Mouse (Mus musculus) midbrain, embryonic 15.5 days (tissue): ENCODE data around the gene Ccno. TPM values are rescaled to one million over a fixed set of nuclear protein-coding genes. Genes with fewer than 3 reads are reported as not detected.

Experiments
- ATAC-seq: fragments of 200-750 bp; cut with Nextera tagmentation; replicated peaks from 2 replicates; pipeline ENCODE4 v1.8.0; 2017; ENCODE audit warnings: moderate TSS enrichment
- H3K27ac ChIP-seq: fragments of 300-500 bp; sonication (generic); 2 replicates; pipeline ENCODE4 v1.5.1; 2015; ENCODE audit warnings: mild to moderate bottlenecking, inconsistent platforms
- H3K27me3 ChIP-seq: fragments of 300-500 bp; sonication (generic); replicated peaks from 2 replicates; pipeline ENCODE4 v1.6.1; 2015; ENCODE audit warnings: inconsistent platforms
- H3K36me3 ChIP-seq: fragments of 300-500 bp; sonication (generic); replicated peaks from 2 replicates; pipeline ENCODE4 v1.6.1; 2015; ENCODE audit warnings: inconsistent platforms
- H3K4me1 ChIP-seq: fragments of 300-500 bp; sonication (generic); 2 replicates; pipeline ENCODE4 v1.6.1; 2015; ENCODE audit warnings: inconsistent platforms
- H3K4me2 ChIP-seq: fragments of 300-500 bp; sonication (generic); 2 replicates; pipeline ENCODE4 v1.6.1; 2015; ENCODE audit warnings: inconsistent platforms, mild to moderate bottlenecking, moderate library complexity
- H3K4me3 ChIP-seq: fragments of 300-500 bp; sonication (generic); 2 replicates; pipeline ENCODE4 v1.5.1; 2015; ENCODE audit warnings: mild to moderate bottlenecking, inconsistent platforms
- H3K9ac ChIP-seq: fragments of 300-500 bp; sonication (generic); 2 replicates; pipeline ENCODE4 v1.6.1; 2015; ENCODE audit warnings: mild to moderate bottlenecking, inconsistent platforms
- H3K9me3 ChIP-seq: fragments of 300-500 bp; sonication (generic); 2 replicates; pipeline ENCODE4 v1.6.1; 2016; ENCODE audit warnings: inconsistent platforms
- WGBS: fragments of 180-500 bp; shearing (Covaris S2); methylation state at CpG from one replicate; pipeline ENCODE4 v1.1.7; 2015; ENCODE audit warnings: mixed read lengths; 5-methylcytosine and 5-hydroxymethylcytosine counted together
- polyA plus RNA-seq: library from polyadenylated mRNA; unstranded; fragments of >200 nt; fragmentation: Nextera tagmentation; extraction: Ambion mirVana; gene quantifications from 2 replicates; pipeline ENCODE4 v1.2.1, GENCODE M21; 2015

The Ccno gene
- polyA plus RNA-seq, result 1.6 and 2.3 TPM in 2 replicates

GRCm38 (mm10) chr13:112987532-112987943 is at the start of gene Ccno:
Ccno (plus strand) TSS chr13:112987802.
- no peaks in the 10 kb centered on the region for H3K36me3 ChIP-seq
- no peak within 1 kb of the TSS for H3K27ac ChIP-seq
- H3K4me3 ChIP-seq, result peak within 1 kb of the TSS; percentile 51
- peaks cover 41% of the 10 kb centered on the region for H3K4me1 ChIP-seq
- under 1% methylated on average over 47 of the region's 47 CpGs for WGBS
- peaks cover 58% of the 10 kb centered on the region for H3K27me3 ChIP-seq
- H3K4me2 ChIP-seq, result peak within 1 kb of the TSS; percentile 95
- ATAC-seq, result peak; percentile 95
- no peaks in the 10 kb centered on the region for H3K9me3 ChIP-seq
- H3K9ac ChIP-seq, result peak within 1 kb of the TSS; percentile 48

GRCm38 (mm10) chr13:112938130-112938529 is 49.5 kb upstream of the Ccno start:
- ATAC-seq, result no peak
- Histone ChIP-seq H3K27me3 (no peaks in the 10 kb centered on the region), H3K4me3 (no peak overlapping the region), H3K9me3 (no peaks in the 10 kb centered on the region), H3K4me2 (no peak overlapping the region), H3K27ac (no peak overlapping the region), H3K4me1 (no peaks in the 10 kb centered on the region), H3K9ac (no peak overlapping the region), H3K36me3 (peaks cover 41% of the 10 kb centered on the region; the same call in 1 of the 2 replicates)
- 96% methylated on average over 8 of the region's 8 CpGs for WGBS

GRCm38 (mm10) chr13:112941879-112942330 is 45.7 kb upstream of the Ccno start:
- Histone ChIP-seq H3K9ac (no peak overlapping the region), H3K4me3 (no peak overlapping the region), H3K36me3 (peaks cover 40% of the 10 kb centered on the region), H3K4me2 (no peak overlapping the region), H3K4me1 (no peaks in the 10 kb centered on the region), H3K9me3 (no peaks in the 10 kb centered on the region), H3K27me3 (no peaks in the 10 kb centered on the region), H3K27ac (no peak overlapping the region)
- WGBS, result 82% methylated on average over 15 of the region's 15 CpGs
- no peak for ATAC-seq

GRCm38 (mm10) chr13:112945312-112945711 is 42.3 kb upstream of the Ccno start:
- H3K4me2 ChIP-seq, result no peak overlapping the region
- no peak overlapping the region for H3K27ac ChIP-seq
- H3K36me3 ChIP-seq, result peaks cover 57% of the 10 kb centered on the region
- no peak overlapping the region for H3K9ac ChIP-seq
- no peaks in the 10 kb centered on the region for H3K9me3 ChIP-seq
- ATAC-seq, result no peak
- H3K4me1 ChIP-seq, result no peaks in the 10 kb centered on the region
- WGBS, result 90% methylated on average over 9 of the region's 9 CpGs
- no peaks in the 10 kb centered on the region for H3K27me3 ChIP-seq
- no peak overlapping the region for H3K4me3 ChIP-seq

- no peak overlapping the region for H3K4me2 ChIP-seq
- no peak overlapping the region for H3K9ac ChIP-seq
- H3K27ac ChIP-seq, result no peak overlapping the region
- no peak for ATAC-seq
- WGBS, result 88% methylated on average over 6 of the region's 6 CpGs
- H3K36me3 ChIP-seq, result peaks cover 63% of the 10 kb centered on the region
- no peak overlapping the region for H3K4me3 ChIP-seq
- H3K4me1 ChIP-seq, result no peaks in the 10 kb centered on the region
- no peaks in the 10 kb centered on the region for H3K9me3 ChIP-seq
- no peaks in the 10 kb centered on the region for H3K27me3 ChIP-seq
Observed at GRCm38 (mm10) chr13:112945900-112946299, 41.7 kb upstream of the Ccno start.

- H3K4me2 ChIP-seq, result no peak overlapping the region
- H3K27ac ChIP-seq, result no peak overlapping the region
- no peaks in the 10 kb centered on the region for H3K4me1 ChIP-seq
- H3K4me3 ChIP-seq, result no peak overlapping the region
- no peaks in the 10 kb centered on the region for H3K9me3 ChIP-seq
- H3K27me3 ChIP-seq, result no peaks in the 10 kb centered on the region
- H3K9ac ChIP-seq, result no peak overlapping the region
- 91% methylated on average over 8 of the region's 8 CpGs for WGBS
- ATAC-seq, result no peak
- peaks cover 57% of the 10 kb centered on the region for H3K36me3 ChIP-seq
Observed at GRCm38 (mm10) chr13:112954067-112954466, 33.5 kb upstream of the Ccno start.

GRCm38 (mm10) chr13:112963081-112963480 is 24.5 kb upstream of the Ccno start:
- H3K27ac ChIP-seq, result no peak overlapping the region
- 89% methylated on average over 5 of the region's 5 CpGs for WGBS
- H3K9me3 ChIP-seq, result no peaks in the 10 kb centered on the region
- no peak overlapping the region for H3K4me3 ChIP-seq
- H3K4me1 ChIP-seq, result no peaks in the 10 kb centered on the region
- H3K27me3 ChIP-seq, result no peaks in the 10 kb centered on the region
- H3K9ac ChIP-seq, result no peak overlapping the region
- no peak for ATAC-seq
- no peak overlapping the region for H3K4me2 ChIP-seq
- H3K36me3 ChIP-seq, result peaks cover 55% of the 10 kb centered on the region

- no peak overlapping the region for H3K4me2 ChIP-seq
Observed at GRCm38 (mm10) chr13:112964421-112964820, 23.2 kb upstream of the Ccno start.

GRCm38 (mm10) chr13:112967267-112967666 is 20.3 kb upstream of the Ccno start:
- WGBS, result 94% methylated on average over 5 of the region's 5 CpGs
- no peak for ATAC-seq
- no peak overlapping the region for H3K4me3 ChIP-seq
- H3K4me1 ChIP-seq, result no peaks in the 10 kb centered on the region
- no peaks in the 10 kb centered on the region for H3K27me3 ChIP-seq
- H3K36me3 ChIP-seq, result peaks cover 45% of the 10 kb centered on the region; the same call in 1 of the 2 replicates
- no peaks in the 10 kb centered on the region for H3K9me3 ChIP-seq
- no peak overlapping the region for H3K4me2 ChIP-seq
- H3K9ac ChIP-seq, result no peak overlapping the region
- no peak overlapping the region for H3K27ac ChIP-seq

More at GRCm38 (mm10) chr13:112964421-112964820, 23.2 kb upstream of the Ccno start:
- 94% methylated on average over 12 of the region's 12 CpGs for WGBS
- Histone ChIP-seq H3K27ac (no peak overlapping the region), H3K4me1 (no peaks in the 10 kb centered on the region), H3K4me3 (no peak overlapping the region), H3K27me3 (no peaks in the 10 kb centered on the region), H3K36me3 (peaks cover 52% of the 10 kb centered on the region), H3K9ac (no peak overlapping the region), H3K9me3 (no peaks in the 10 kb centered on the region)
- ATAC-seq, result no peak

GRCm38 (mm10) chr13:112976720-112977119 is 10.9 kb upstream of the Ccno start:
- peaks cover 5% of the 10 kb centered on the region; the same call in 1 of the 2 replicates for H3K27me3 ChIP-seq
- 51% methylated on average over 10 of the region's 10 CpGs for WGBS
- H3K36me3 ChIP-seq, result no peaks in the 10 kb centered on the region
- no peak overlapping the region for H3K27ac ChIP-seq
- H3K4me3 ChIP-seq, result no peak overlapping the region
- H3K9me3 ChIP-seq, result no peaks in the 10 kb centered on the region
- ATAC-seq, result no peak
- no peak overlapping the region for H3K9ac ChIP-seq
- H3K4me1 ChIP-seq, result no peaks in the 10 kb centered on the region
- no peak overlapping the region for H3K4me2 ChIP-seq

GRCm38 (mm10) chr13:112985605-112986450 is 1.8 kb upstream of the Ccno start:
- peaks cover 46% of the 10 kb centered on the region for H3K27me3 ChIP-seq
- no peaks in the 10 kb centered on the region for H3K36me3 ChIP-seq
- H3K9me3 ChIP-seq, result no peaks in the 10 kb centered on the region
- WGBS, result 3% methylated on average over 17 of the region's 18 CpGs
- H3K4me2 ChIP-seq, result peak overlapping the region; percentile 95
- H3K27ac ChIP-seq, result no peak overlapping the region
- H3K4me3 ChIP-seq, result peak overlapping the region; percentile 51; the same call in 1 of the 2 replicates
- peaks cover 41% of the 10 kb centered on the region for H3K4me1 ChIP-seq
- no peak for ATAC-seq
- H3K9ac ChIP-seq, result no peak overlapping the region

GRCm38 (mm10) chr13:112986451-112986950 is 1.1 kb upstream of the Ccno start:
- WGBS, result under 1% methylated on average over 17 of the region's 17 CpGs
- Histone ChIP-seq H3K36me3 (no peaks in the 10 kb centered on the region), H3K27ac (no peak overlapping the region), H3K27me3 (peaks cover 53% of the 10 kb centered on the region), H3K9me3 (no peaks in the 10 kb centered on the region), H3K4me1 (peaks cover 41% of the 10 kb centered on the region), H3K4me2 (peak overlapping the region; percentile 95), H3K4me3 (peak overlapping the region; percentile 51; the same call in 1 of the 2 replicates), H3K9ac (no peak overlapping the region)
- ATAC-seq, result no peak
